30 mouse cellular contexts compared by ENCODE assay signal in genomic region chr11:12257324-12258118, GRCm38 (mm10).
DNase-seq lines count a peak whose midpoint lies in the region; ATAC-seq and TF ChIP-seq lines count a peak whose summit lies in the region.
"Had no signal": no experiment of that assay in that cellular context is flagged by ENCODE, and none has a peak within 500 bp of the region (broad histone marks: within the 10 kb centered on the region; RNA-seq: fewer than 3 reads in every experiment).

No protein-coding gene starts in this region.

- H3K4me1 ChIP-seq in hindbrain, embryonic 13.5 days (replicated peaks), result peaks cover 11% of the 10 kb centered on the region; the same call in 1 of the 2 replicates
- no peaks in the 10 kb centered on the region for H3K4me1 ChIP-seq in hindbrain, embryonic 12.5 days
- H3K4me1 ChIP-seq in midbrain, postnatal 0 days (ENCODE audit: insufficient read depth, low read length), result no peaks in the 10 kb centered on the region
- H3K4me1 ChIP-seq in midbrain, embryonic 15.5 days, result peaks cover 5% of the 10 kb centered on the region; the same call in 1 of the 2 replicates
- H3K4me1 ChIP-seq in hindbrain, postnatal 0 days (ENCODE audit: insufficient read depth, low read length), result peaks cover 2% of the 10 kb centered on the region; the same call in 1 of the 2 replicates
- H3K4me1 ChIP-seq: embryonic facial prominence, embryonic 13.5 days had no signal

- ATAC-seq in hindbrain, embryonic 13.5 days (ENCODE audit: low FRiP score), result 0 out of 2 replicates have a peak, but pooled peaks have one; percentile 22
- no peak for ATAC-seq in hindbrain, embryonic 12.5 days (ENCODE audit: low FRiP score)
- ATAC-seq in midbrain, postnatal 0 days (ENCODE audit: low FRiP score), result no peak
- no peak for ATAC-seq in midbrain, embryonic 15.5 days (replicated peaks)
- no peak for ATAC-seq in hindbrain, postnatal 0 days
- ATAC-seq: CD4-positive, CD25-positive, alpha-beta regulatory T cell, adult 4 months; intestine, postnatal 0 days had no signal

- no peaks in the 10 kb centered on the region for H3K36me3 ChIP-seq in hindbrain, embryonic 13.5 days
- H3K36me3 ChIP-seq in hindbrain, embryonic 12.5 days, result no peaks in the 10 kb centered on the region
- peaks cover 14% of the 10 kb centered on the region; the same call in 1 of the 2 replicates for H3K36me3 ChIP-seq in midbrain, postnatal 0 days (ENCODE audit: insufficient read depth, low read length)
- no peaks in the 10 kb centered on the region for H3K36me3 ChIP-seq in midbrain, embryonic 15.5 days (replicated peaks)
- H3K36me3 ChIP-seq in hindbrain, postnatal 0 days (ENCODE audit: insufficient read depth, low read length), result no peaks in the 10 kb centered on the region
- H3K36me3 ChIP-seq: embryonic facial prominence, embryonic 13.5 days had no signal

- peak overlapping the region; percentile 3; the same call in 1 of the 2 replicates for H3K27ac ChIP-seq in hindbrain, embryonic 13.5 days
- H3K27ac ChIP-seq in hindbrain, embryonic 12.5 days, result no peak overlapping the region
- no peak overlapping the region for H3K27ac ChIP-seq in midbrain, postnatal 0 days (ENCODE audit: low read depth, low read length)
- no peak overlapping the region for H3K27ac ChIP-seq in midbrain, embryonic 15.5 days
- H3K27ac ChIP-seq in hindbrain, postnatal 0 days, result no peak overlapping the region
- H3K27ac ChIP-seq: embryonic facial prominence, embryonic 13.5 days; liver, embryonic 14.5 days; macrophage; stomach, postnatal 0 days had no signal

- 65% methylated on average over 5 of the region's 5 CpGs for WGBS in hindbrain, embryonic 13.5 days
- 73% methylated on average over 5 of the region's 5 CpGs for WGBS in hindbrain, embryonic 12.5 days
- WGBS in midbrain, postnatal 0 days, result 57% methylated on average over 5 of the region's 5 CpGs
- 54% methylated on average over 5 of the region's 5 CpGs for WGBS in midbrain, embryonic 15.5 days
- 54% methylated on average over 5 of the region's 5 CpGs for WGBS in hindbrain, postnatal 0 days

- DNase-seq in midbrain, postnatal 0 days (ENCODE audit: low spot score), result peak; percentile 30
- peak; percentile 11 for DNase-seq in hindbrain, postnatal 0 days (ENCODE audit: low spot score)
- DNase-seq in retina, postnatal 7 days (ENCODE audit: low read depth, low spot score), result peak; percentile 17
- DNase-seq in left cerebral cortex, postnatal 36 days (ENCODE audit: low spot score in 2 of 2), result no peak
- DNase-seq: adrenal gland, postnatal 36 days; cerebellum, adult 2 months; cerebellum, postnatal 36 days; gastrocnemius, postnatal 10 days; heart, postnatal 36 days; kidney, adult 9 months; kidney, postnatal 10 days; layer of hippocampus, postnatal 36 days; liver; lung, adult 2 months; lung, postnatal 10 days; right cerebral cortex, postnatal 4 days; thymus, adult 18-20 months; thymus, postnatal 25 days had no signal

- intact Hi-C loops in left cerebral cortex, postnatal 36 days (cut with DNase I), result no loop called here

- TF ChIP-seq CTCF in midbrain, postnatal 0 days (IDR thresholded peaks at IDR 0.05), result no peak
- no peak for TF ChIP-seq CTCF in hindbrain, postnatal 0 days (IDR thresholded peaks at IDR 0.05; ENCODE audit: low read depth)

- no peaks in the 10 kb centered on the region for H3K9me3 ChIP-seq in hindbrain, embryonic 13.5 days
- no peaks in the 10 kb centered on the region for H3K9me3 ChIP-seq in hindbrain, embryonic 12.5 days (replicated peaks)
- no peaks in the 10 kb centered on the region for H3K9me3 ChIP-seq in midbrain, postnatal 0 days (ENCODE audit: low read length)
- no peaks in the 10 kb centered on the region for H3K9me3 ChIP-seq in midbrain, embryonic 15.5 days
- no peaks in the 10 kb centered on the region for H3K9me3 ChIP-seq in hindbrain, postnatal 0 days (ENCODE audit: low read length)
- H3K9me3 ChIP-seq: embryonic facial prominence, embryonic 13.5 days had no signal

- H3K4me3 ChIP-seq in hindbrain, embryonic 13.5 days, result no peak overlapping the region
- no peak overlapping the region for H3K4me3 ChIP-seq in hindbrain, embryonic 12.5 days
- no peak overlapping the region for H3K4me3 ChIP-seq in midbrain, postnatal 0 days (ENCODE audit: low read depth, low read length)
- H3K4me3 ChIP-seq in midbrain, embryonic 15.5 days, result no peak overlapping the region
- no peak overlapping the region for H3K4me3 ChIP-seq in hindbrain, postnatal 0 days (ENCODE audit: low read length)
- H3K4me3 ChIP-seq: embryonic facial prominence, embryonic 13.5 days; erythroblast, embryonic 14.5 days; myocyte had no signal

- H3K27me3 ChIP-seq in hindbrain, embryonic 13.5 days, result no peaks in the 10 kb centered on the region
- no peaks in the 10 kb centered on the region for H3K27me3 ChIP-seq in hindbrain, embryonic 12.5 days
- H3K27me3 ChIP-seq in midbrain, postnatal 0 days (ENCODE audit: insufficient read depth, low read length), result no peaks in the 10 kb centered on the region
- H3K27me3 ChIP-seq in midbrain, embryonic 15.5 days (replicated peaks), result no peaks in the 10 kb centered on the region
- no peaks in the 10 kb centered on the region for H3K27me3 ChIP-seq in hindbrain, postnatal 0 days (ENCODE audit: insufficient read depth, low read length)
- H3K27me3 ChIP-seq: embryonic facial prominence, embryonic 13.5 days had no signal

- H3K9ac ChIP-seq in hindbrain, embryonic 13.5 days, result no peak overlapping the region
- H3K9ac ChIP-seq in hindbrain, embryonic 12.5 days, result no peak overlapping the region
- H3K9ac ChIP-seq in midbrain, postnatal 0 days (replicated peaks; ENCODE audit: low read length, poor library complexity, severe bottlenecking), result no peak overlapping the region
- no peak overlapping the region for H3K9ac ChIP-seq in midbrain, embryonic 15.5 days
- H3K9ac ChIP-seq in hindbrain, postnatal 0 days (replicated peaks; ENCODE audit: low read length), result no peak overlapping the region
- H3K9ac ChIP-seq: embryonic facial prominence, embryonic 13.5 days; liver, embryonic 14.5 days had no signal

- H3K4me2 ChIP-seq in hindbrain, embryonic 13.5 days, result no peak overlapping the region
- H3K4me2 ChIP-seq in hindbrain, embryonic 12.5 days (replicated peaks), result no peak overlapping the region
- H3K4me2 ChIP-seq in midbrain, postnatal 0 days (ENCODE audit: low read depth, low read length, poor library complexity, severe bottlenecking), result no peak overlapping the region
- no peak overlapping the region for H3K4me2 ChIP-seq in midbrain, embryonic 15.5 days
- H3K4me2 ChIP-seq in hindbrain, postnatal 0 days (ENCODE audit: low read depth, low read length), result no peak overlapping the region
- H3K4me2 ChIP-seq: embryonic facial prominence, embryonic 13.5 days; heart, embryonic 11.5 days had no signal

Comparison
In these comparisons a context has a peak if more than half of its experiments do, and no peak if none do; other contexts are left out.
1. DNase-seq: peak in midbrain, postnatal 0 days (single experiment), hindbrain, postnatal 0 days (single experiment) and retina, postnatal 7 days (single experiment); none in left cerebral cortex, postnatal 36 days (0 of 2).